In genomic region chr1:135811016-135811646, GRCm38 (mm10) we compare ENCODE assay signal across 8 mouse cellular contexts. TPM values are rescaled to one million over a fixed set of nuclear protein-coding genes. Genes with fewer than 3 reads are reported as not detected.
A peak's percentile ranks its signal among the peaks of the same experiment; 100 is the strongest.
DNase-seq lines count a peak whose midpoint lies in the region; ATAC-seq and TF ChIP-seq lines count a peak whose summit lies in the region.
"Had no signal": no experiment of that assay in that cellular context is flagged by ENCODE, and none has a peak within 500 bp of the region (broad histone marks: within the 10 kb centered on the region; RNA-seq: fewer than 3 reads in every experiment).

No protein-coding gene starts in this region.

- 0 out of 2 replicates have a peak, but pooled peaks cover 10% of the 10 kb centered on the region for H3K4me1 ChIP-seq in hindbrain, postnatal 0 days (ENCODE audit: insufficient read depth, low read length)
- no peaks in the 10 kb centered on the region; the same call in 1 of the 2 replicates for H3K4me1 ChIP-seq in midbrain, embryonic 11.5 days (ENCODE audit: control insufficient read depth, insufficient read depth, low read length)

- WGBS in hindbrain, postnatal 0 days = 36% methylated on average over 7 of the region's 7 CpGs
- whole genome bisulfite sequencing in midbrain, embryonic 11.5 days = 19% methylated on average over 7 of the region's 7 CpGs

- no peak overlapping the region for H3K4me3 ChIP-seq in hindbrain, postnatal 0 days (ENCODE audit: low read length)
- no peak overlapping the region for H3K4me3 ChIP-seq in midbrain, embryonic 11.5 days (ENCODE audit: low read depth, low read length)

- peak; percentile 65 for ATAC-seq in hindbrain, postnatal 0 days
- peak; percentile 77 for ATAC-seq in midbrain, embryonic 11.5 days (ENCODE audit: low FRiP score)

- no peaks in the 10 kb centered on the region for H3K27me3 ChIP-seq in hindbrain, postnatal 0 days (ENCODE audit: insufficient read depth, low read length)
- H3K27me3 ChIP-seq in midbrain, embryonic 11.5 days (ENCODE audit: control insufficient read depth, insufficient read depth, low read length) = 0 out of 2 replicates have a peak, but pooled peaks cover 1% of the 10 kb centered on the region

- no peak overlapping the region for H3K4me2 ChIP-seq in hindbrain, postnatal 0 days (ENCODE audit: low read depth, low read length)
- H3K4me2 ChIP-seq in midbrain, embryonic 11.5 days = no peak overlapping the region

- no peak overlapping the region for H3K9ac ChIP-seq in hindbrain, postnatal 0 days (replicated peaks; ENCODE audit: low read length)
- H3K9ac ChIP-seq in midbrain, embryonic 11.5 days (ENCODE audit: low read length) = no peak overlapping the region

- no peaks in the 10 kb centered on the region for H3K9me3 ChIP-seq in hindbrain, postnatal 0 days (ENCODE audit: low read length)
- no peaks in the 10 kb centered on the region for H3K9me3 ChIP-seq in midbrain, embryonic 11.5 days (ENCODE audit: control insufficient read depth, low read length)

- peak; percentile 98 for TF ChIP-seq CTCF in hindbrain, postnatal 0 days (IDR thresholded peaks at IDR 0.05; ENCODE audit: low read depth)

- no peaks in the 10 kb centered on the region for H3K36me3 ChIP-seq in hindbrain, postnatal 0 days (ENCODE audit: insufficient read depth, low read length)
- H3K36me3 ChIP-seq in midbrain, embryonic 11.5 days (ENCODE audit: control insufficient read depth, insufficient read depth, low read length) = no peaks in the 10 kb centered on the region

- peak; percentile 79 for DNase-seq in T-cell, adult 2 months (ENCODE audit: low spot score)
- DNase-seq in cerebellum, adult 9-11 months = peak; percentile 37
- peak; percentile 59 to 67 for DNase-seq in gastrocnemius, adult 8-10 months (ENCODE audit: low spot score in 2 of 2)
- peak; percentile 78 for DNase-seq in hindbrain, postnatal 0 days (ENCODE audit: low spot score)
- peak; percentile 48 for DNase-seq in left cerebral cortex, adult 11 months (ENCODE audit: low spot score)
- DNase-seq in midbrain, embryonic 11.5 days (ENCODE audit: low spot score, missing footprints) = peak; percentile 99
- DNase-seq in skeletal muscle tissue, adult 2 months (ENCODE audit: low read depth, low spot score) = peak; percentile 44

- H3K27ac ChIP-seq in hindbrain, postnatal 0 days = no peak overlapping the region
- no peak overlapping the region for H3K27ac ChIP-seq in midbrain, embryonic 11.5 days (ENCODE audit: low read depth, low read length)
- H3K27ac ChIP-seq: macrophage had no signal

RNA-seq across cellular contexts. Expression of gene Lad1, which starts 7.3 kb away (rescaled TPM):
- total RNA-seq in gastrocnemius, adult 8-10 months (2022) = not detected
- total RNA-seq in hindbrain, postnatal 0 days (2014; rRNA removed) = 0.21 TPM in 1 of 2 replicates, not detected in the other
- polyA plus RNA-seq in hindbrain, postnatal 0 days (2015; fragmentation: Nextera tagmentation; extraction: Ambion mirVana) = 0.39 and 0.40 TPM in 2 replicates
- 0.36 and 0.37 TPM in 2 replicates for polyA plus RNA-seq in midbrain, embryonic 11.5 days (2014; fragmentation: Nextera tagmentation; extraction: Ambion mirVana)

RNA-seq across cellular contexts. Expression of gene Tnnt2, which starts 25.0 kb away (rescaled TPM):
- total RNA-seq in gastrocnemius, adult 8-10 months (2022) = 1 to 10 TPM; 4.0 to 5.8 (median 4.6) TPM
- 0.47 and 0.79 TPM in 2 replicates for total RNA-seq in hindbrain, postnatal 0 days (2014; rRNA removed)
- polyA plus RNA-seq in hindbrain, postnatal 0 days (2015; fragmentation: Nextera tagmentation; extraction: Ambion mirVana) = 1.8 and 2.5 TPM in 2 replicates
- 0.82 and 0.92 TPM in 2 replicates for polyA plus RNA-seq in midbrain, embryonic 11.5 days (2014; fragmentation: Nextera tagmentation; extraction: Ambion mirVana)
- polyA plus RNA-seq: macrophage had no signal

RNA-seq across cellular contexts. Expression of gene Tnni1, which starts 31.9 kb away (rescaled TPM):
- 100 to 1,000 TPM; 238 to 314 (median 288) TPM for total RNA-seq in gastrocnemius, adult 8-10 months (2022)
- 1.3 and 2.4 TPM in 2 replicates for total RNA-seq in hindbrain, postnatal 0 days (2014; rRNA removed)
- 1.0 and 1.1 TPM in 2 replicates for polyA plus RNA-seq in hindbrain, postnatal 0 days (2015; fragmentation: Nextera tagmentation; extraction: Ambion mirVana)
- polyA plus RNA-seq in midbrain, embryonic 11.5 days (2014; fragmentation: Nextera tagmentation; extraction: Ambion mirVana) = 0.95 and 1.3 TPM in 2 replicates
- polyA plus RNA-seq: macrophage had no signal

RNA-seq across cellular contexts. Expression of gene Phlda3, which starts 45.2 kb away (rescaled TPM):
- 100 to 1,000 TPM; 131 to 182 (median 168) TPM for total RNA-seq in gastrocnemius, adult 8-10 months (2022)
- 66.4 and 82.3 TPM in 2 replicates for total RNA-seq in hindbrain, postnatal 0 days (2014; rRNA removed)
- 51.1 and 51.5 TPM in 2 replicates for polyA plus RNA-seq in hindbrain, postnatal 0 days (2015; fragmentation: Nextera tagmentation; extraction: Ambion mirVana)
- polyA plus RNA-seq in midbrain, embryonic 11.5 days (2014; fragmentation: Nextera tagmentation; extraction: Ambion mirVana) = 16.9 and 19.4 TPM in 2 replicates

Comparison
In these comparisons a context has a peak if more than half of its experiments do, and no peak if none do; other contexts are left out.
1. DNase-seq: peak in every context shown above with its lines; median percentile 99 in midbrain, embryonic 11.5 days; 79 in T-cell, adult 2 months; 78 in hindbrain, postnatal 0 days; 63 in gastrocnemius, adult 8-10 months; 48 in left cerebral cortex, adult 11 months; 44 in skeletal muscle tissue, adult 2 months; 37 in cerebellum, adult 9-11 months.
2. RNA of gene Tnni1, which starts 31.9 kb away (total RNA-seq): 238 to 314 TPM in gastrocnemius, adult 8-10 months; 1.3 to 2.4 TPM in hindbrain, postnatal 0 days; every median in the first group is over 10 times any median in the second.